Mouse (Mus musculus) spleen, adult 2 months (tissue): ENCODE measurements around the gene Grin2b.

Experiments
- CTCF ChIP-seq: fragments of 200-500 bp; IDR thresholded peaks from 2 replicates; pipeline ENCODE4 v1.5.1; 2011; ENCODE audit warnings: mild to moderate bottlenecking, inconsistent platforms; ENCODE audit not compliant: insufficient read depth, insufficient read length, insufficient replicate concordance; ENCODE audit errors: extremely low read depth
- POLR2A ChIP-seq: fragments of 200-500 bp; IDR thresholded peaks from 2 replicates; pipeline ENCODE4 v1.6.1; 2011; ENCODE audit warnings: low read depth, low read length, inconsistent platforms

DNA sequence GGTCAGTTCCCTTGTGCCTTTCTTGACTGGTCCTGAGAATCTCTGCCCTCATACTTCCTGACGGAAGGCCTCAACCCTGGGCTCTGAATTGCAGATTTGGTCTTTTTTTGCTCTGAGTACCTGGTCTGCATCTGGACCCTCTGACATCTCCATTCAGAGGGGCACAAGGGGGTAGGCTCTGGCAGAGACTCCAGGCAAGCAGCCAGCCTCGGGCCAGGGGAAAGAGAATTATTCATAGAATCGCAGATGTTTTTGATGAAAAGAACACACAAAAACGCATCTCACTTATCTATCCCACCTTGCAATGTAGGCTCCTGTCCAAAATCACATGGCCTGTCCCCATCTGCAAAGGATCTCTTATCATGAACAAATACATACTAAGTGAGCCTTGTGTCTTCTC is 147.5 kb downstream of the Grin2b start:
- TF ChIP-seq CTCF (no peak), POLR2A (no peak)
